Mouse (Mus musculus): Measurements from ENCODE around the gene Fkbp4.

DNA sequence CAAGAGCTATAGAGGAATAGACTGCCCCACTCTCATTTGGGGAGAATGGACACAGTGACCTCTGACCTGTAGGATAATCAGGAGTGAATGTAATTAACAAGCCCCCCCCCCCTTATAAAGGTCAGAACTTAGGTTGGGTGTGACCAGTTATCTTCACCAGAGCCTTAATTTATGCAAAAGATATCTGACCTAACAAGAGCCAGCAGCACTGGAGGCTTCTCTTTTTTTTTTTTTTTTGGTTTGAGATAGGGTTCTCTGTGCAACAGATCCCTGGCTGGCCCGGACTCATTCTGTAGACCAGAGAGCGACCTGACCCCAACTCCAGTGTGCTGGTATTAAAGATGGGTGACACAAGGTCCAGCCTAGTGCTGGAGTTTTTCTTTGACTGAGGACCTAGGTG, 9.2 kb downstream of the Fkbp4 start:
- TF ChIP-seq CTCF (IDR thresholded peaks at IDR 0.05; ENCODE audit: borderline replicate concordance, control insufficient read depth, extremely low read depth, insufficient read depth, low read length, poor library complexity) (no peak), POLR2A (IDR thresholded peaks at IDR 0.05; ENCODE audit: control insufficient read depth, extremely low read depth, insufficient read depth, low read length, poor library complexity) (no peak)

All from thymus, adult 2 months (tissue).